Mouse (Mus musculus) midbrain, postnatal 0 days (tissue): ENCODE results near the gene Ttll12. TPM values are rescaled to one million over a fixed set of nuclear protein-coding genes. Genes with fewer than 3 reads are reported as not detected.

ENCODE experiments used
- ATAC-seq: fragments of 200-750 bp; cut with Nextera tagmentation; 2 replicates; pipeline ENCODE4 v1.8.0; 2017; ENCODE audit warnings: moderate number of reproducible peaks, mild to moderate bottlenecking, moderate TSS enrichment, moderate library complexity; ENCODE audit not compliant: low FRiP score
- DNase-seq: peaks from one replicate; pipeline ENCODE4 v3.0.0-alpha.2; 2015; ENCODE audit warnings: low spot score
- H3K27ac ChIP-seq: fragments of 300-500 bp; sonication (generic); 2 replicates; pipeline ENCODE4 v1.5.1; 2014; ENCODE audit warnings: low read depth, mild to moderate bottlenecking, low read length, mixed read lengths
- H3K27me3 ChIP-seq: fragments of 300-500 bp; sonication (generic); 2 replicates; pipeline ENCODE4 v1.6.1; 2014; ENCODE audit warnings: low read length, control low read depth, mixed read lengths; ENCODE audit not compliant: insufficient read depth
- H3K36me3 ChIP-seq: fragments of 300-500 bp; sonication (generic); 2 replicates; pipeline ENCODE4 v1.6.1; 2014; ENCODE audit warnings: low read length, control low read depth, mixed read lengths; ENCODE audit not compliant: insufficient read depth
- H3K4me1 ChIP-seq: fragments of 300-500 bp; sonication (generic); 2 replicates; pipeline ENCODE4 v1.6.1; 2014; ENCODE audit warnings: mild to moderate bottlenecking, control low read depth, antibody characterized with exemption, low read length, mixed read lengths; ENCODE audit not compliant: insufficient read depth
- H3K4me2 ChIP-seq: fragments of 300-500 bp; sonication (generic); 2 replicates; pipeline ENCODE4 v1.6.1; 2014; ENCODE audit warnings: low read depth, mild to moderate bottlenecking, low read length, mixed read lengths; ENCODE audit not compliant: poor library complexity, severe bottlenecking
- H3K4me3 ChIP-seq: fragments of 300-500 bp; sonication (generic); 2 replicates; pipeline ENCODE4 v1.5.1; 2014; ENCODE audit warnings: low read depth, mild to moderate bottlenecking, low read length, moderate library complexity
- H3K9ac ChIP-seq: fragments of 300-500 bp; sonication (generic); replicated peaks from 2 replicates; pipeline ENCODE4 v1.6.1; 2014; ENCODE audit warnings: mild to moderate bottlenecking, low read length, moderate library complexity, mixed read lengths; ENCODE audit not compliant: poor library complexity, severe bottlenecking
- H3K9me3 ChIP-seq: fragments of 300-500 bp; sonication (generic); 2 replicates; pipeline ENCODE4 v1.6.1; 2016; ENCODE audit warnings: low read length, control low read depth
- CTCF ChIP-seq: IDR thresholded peaks from 2 replicates; pipeline ENCODE4 v1.5.1; 2016; ENCODE audit warnings: antibody characterized with exemption, mild to moderate bottlenecking
- WGBS: fragments of 180-500 bp; shearing (Covaris S2); extraction: QIAGEN DNeasy Blood & Tissue Kit; methylation state at CpG from one replicate; pipeline ENCODE4 v1.1.7; 2014; 5-methylcytosine and 5-hydroxymethylcytosine counted together
- polyA plus RNA-seq: library from polyadenylated mRNA; unstranded; fragments of >200 nt; fragmentation: Nextera tagmentation; extraction: Ambion mirVana; gene quantifications from 2 replicates; pipeline ENCODE4 v1.2.1, GENCODE M21; 2015
- total RNA-seq: library from RNA; depleted of rRNA; stranded (reverse); fragments of >200 nt; gene quantifications from 2 replicates; pipeline ENCODE4 v1.2.3, GENCODE M21; 2014

Ttll12 gene
- total and polyA plus RNA-seq, 2 experiments from 2014 or later, result 39.1 to 56.4 TPM

GRCm38 (mm10) chr15:83635251-83635650, 40.3 kb upstream of the Ttll12 start:
- no peak overlapping the region for H3K4me2 ChIP-seq
- DNase-seq (no peak), ATAC-seq (no peak)
- no peaks in the 10 kb centered on the region for H3K4me1 ChIP-seq
- TF ChIP-seq CTCF, result no peak
- no peaks in the 10 kb centered on the region for H3K9me3 ChIP-seq
- H3K9ac ChIP-seq, result no peak overlapping the region
- no peak overlapping the region for H3K4me3 ChIP-seq
- H3K27ac ChIP-seq, result no peak overlapping the region
- no peaks in the 10 kb centered on the region for H3K36me3 ChIP-seq
- WGBS, result 63% methylated on average over 3 of the region's 3 CpGs
- H3K27me3 ChIP-seq, result no peaks in the 10 kb centered on the region

- TF ChIP-seq CTCF, result peak; percentile 86
- WGBS, result 10% methylated on average over 1 of the region's 1 CpGs
- Histone ChIP-seq H3K9ac (no peak overlapping the region), H3K4me1 (no peaks in the 10 kb centered on the region), H3K9me3 (no peaks in the 10 kb centered on the region), H3K27ac (no peak overlapping the region), H3K36me3 (no peaks in the 10 kb centered on the region), H3K4me2 (no peak overlapping the region), H3K27me3 (no peaks in the 10 kb centered on the region), H3K4me3 (no peak overlapping the region)
- ATAC-seq, result no peak
- DNase-seq, result peak; percentile 42
These were observed 39.1 kb upstream of the Ttll12 start for GRCm38 (mm10) chr15:83634076-83634475.

DNA sequence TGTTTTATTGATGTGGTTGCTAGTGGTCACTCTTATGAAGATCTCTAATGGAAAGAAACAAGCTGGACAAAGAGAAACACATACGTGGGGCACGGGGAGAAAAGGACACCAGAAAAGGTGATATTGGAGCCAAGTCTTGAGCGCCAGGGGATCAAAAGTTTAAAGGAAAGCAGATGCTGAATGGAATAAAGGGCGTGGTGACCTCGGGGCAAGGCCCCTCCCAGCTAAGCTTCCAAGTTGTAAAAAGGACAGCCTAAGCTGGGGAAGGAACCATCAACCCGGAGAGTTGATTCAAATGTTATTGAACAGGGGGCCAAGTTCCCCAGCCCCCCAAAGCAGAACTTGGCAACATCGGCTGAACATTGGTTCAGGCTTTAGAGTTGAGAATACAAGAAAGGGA, 36.1 kb upstream of the Ttll12 start:
- H3K27me3 ChIP-seq, result no peaks in the 10 kb centered on the region
- TF ChIP-seq CTCF, result no peak
- no peaks in the 10 kb centered on the region for H3K36me3 ChIP-seq
- H3K27ac ChIP-seq, result no peak overlapping the region
- DNase-seq, result no peak
- no peak overlapping the region for H3K4me3 ChIP-seq
- H3K9me3 ChIP-seq, result no peaks in the 10 kb centered on the region
- no peaks in the 10 kb centered on the region for H3K4me1 ChIP-seq
- no peak overlapping the region for H3K9ac ChIP-seq
- H3K4me2 ChIP-seq, result no peak overlapping the region
- WGBS, result 83% methylated on average over 7 of the region's 7 CpGs
- ATAC-seq, result no peak

- WGBS, result 76% methylated on average over 3 of the region's 3 CpGs
- Histone ChIP-seq H3K27ac (no peak overlapping the region), H3K9me3 (no peaks in the 10 kb centered on the region), H3K27me3 (no peaks in the 10 kb centered on the region), H3K4me2 (no peak overlapping the region), H3K4me3 (no peak overlapping the region), H3K4me1 (no peaks in the 10 kb centered on the region), H3K36me3 (no peaks in the 10 kb centered on the region), H3K9ac (no peak overlapping the region)
- ATAC-seq (no peak), DNase-seq (no peak)
- TF ChIP-seq CTCF, result no peak
These were observed 34.8 kb upstream of the Ttll12 start for GRCm38 (mm10) chr15:83629716-83630115.

DNA sequence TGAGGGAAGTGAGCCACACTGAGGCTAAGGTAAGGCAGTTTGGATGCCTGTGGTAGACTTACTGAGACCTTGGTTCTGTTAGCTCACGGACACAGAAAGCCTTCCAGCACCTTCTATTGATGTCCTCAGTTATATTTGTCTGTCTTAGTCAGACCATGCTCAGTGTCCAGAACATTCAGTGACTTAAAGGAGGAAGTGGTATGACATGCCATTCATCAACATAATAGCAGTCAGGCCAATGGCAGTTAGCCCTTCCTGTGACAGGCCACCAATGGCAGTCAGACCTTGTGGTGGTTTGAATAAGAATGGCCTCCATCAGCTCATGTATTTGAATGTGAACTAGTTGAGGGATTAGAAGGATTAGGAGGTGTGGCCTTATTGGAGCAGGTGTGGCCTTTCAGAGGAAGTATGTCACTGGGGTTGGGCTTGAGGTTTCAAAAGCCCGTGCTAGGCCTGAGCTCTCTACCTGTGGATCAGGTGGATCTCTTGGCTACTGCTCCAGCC, 31.2 kb upstream of the Ttll12 start:
- 96% methylated on average over 2 of the region's 2 CpGs for WGBS
- no peak for DNase-seq

GRCm38 (mm10) chr15:83615245-83615644, 20.3 kb upstream of the Ttll12 start:
- no peak for ATAC-seq
- no peak overlapping the region for H3K27ac ChIP-seq
- H3K4me1 ChIP-seq, result no peaks in the 10 kb centered on the region
- H3K9ac ChIP-seq, result no peak overlapping the region
- H3K4me2 ChIP-seq, result no peak overlapping the region
- no peak overlapping the region for H3K4me3 ChIP-seq
- no peak for DNase-seq
- H3K27me3 ChIP-seq, result no peaks in the 10 kb centered on the region
- no peaks in the 10 kb centered on the region for H3K9me3 ChIP-seq
- 94% methylated on average over 3 of the region's 3 CpGs for WGBS
- peaks cover 8% of the 10 kb centered on the region; the same call in 1 of the 2 replicates for H3K36me3 ChIP-seq
- TF ChIP-seq CTCF, result no peak

More for the DNA sequence above, 31.2 kb upstream of the Ttll12 start:
- H3K27me3 ChIP-seq, result no peaks in the 10 kb centered on the region
- H3K36me3 ChIP-seq, result no peaks in the 10 kb centered on the region
- no peaks in the 10 kb centered on the region for H3K9me3 ChIP-seq
- H3K9ac ChIP-seq, result no peak overlapping the region
- no peak for TF ChIP-seq CTCF
- no peak overlapping the region for H3K4me3 ChIP-seq
- H3K4me1 ChIP-seq, result no peaks in the 10 kb centered on the region
- no peak overlapping the region for H3K27ac ChIP-seq
- ATAC-seq, result no peak
- no peak overlapping the region for H3K4me2 ChIP-seq
